Mouse (Mus musculus) spleen, adult 2 months (tissue): ENCODE measurements at regions not wholly inside any gene's neighbourhood (a gene's known extent, or its start where the extent isn't known, plus 50 kb on each side); places are given as distances from the start of the nearest gene placed in this dataset.

Experiments used
- DNase-seq, 2 experiments: peaks; one replicate each; pipeline versions ENCODE4 v3.0.0 to v3.0.0-alpha.2; 2012 to 2021; ENCODE audit warnings: low spot score in 2 of 2, low read depth in 1 of 2
- H3K27ac ChIP-seq: fragments of 200-500 bp; 2 replicates; pipeline ENCODE4 v1.5.1; 2012; ENCODE audit warnings: low read length, inconsistent platforms; ENCODE audit not compliant: insufficient read depth
- H3K27me3 ChIP-seq: fragments of 200-500 bp; 2 replicates; pipeline ENCODE4 v1.6.1; 2012; ENCODE audit warnings: mild to moderate bottlenecking, moderate library complexity, low read length, inconsistent platforms; ENCODE audit not compliant: control insufficient read depth, insufficient read depth
- H3K36me3 ChIP-seq: fragments of 200-500 bp; 2 replicates; pipeline ENCODE4 v1.6.1; 2012; ENCODE audit warnings: mild to moderate bottlenecking, low read length, inconsistent platforms; ENCODE audit not compliant: control insufficient read depth, insufficient read depth
- H3K4me1 ChIP-seq: fragments of 200-500 bp; 2 replicates; pipeline ENCODE4 v1.6.1; 2011; ENCODE audit warnings: inconsistent platforms; ENCODE audit not compliant: control insufficient read depth, insufficient read depth, insufficient read length
- H3K4me3 ChIP-seq: fragments of 200-500 bp; 2 replicates; pipeline ENCODE4 v1.5.1; 2011; ENCODE audit warnings: mild to moderate bottlenecking, inconsistent platforms; ENCODE audit not compliant: insufficient read depth, insufficient read length; ENCODE audit errors: extremely low read depth
- CTCF ChIP-seq: fragments of 200-500 bp; IDR thresholded peaks from 2 replicates; pipeline ENCODE4 v1.5.1; 2011; ENCODE audit warnings: mild to moderate bottlenecking, inconsistent platforms; ENCODE audit not compliant: insufficient read depth, insufficient read length, insufficient replicate concordance; ENCODE audit errors: extremely low read depth
- POLR2A ChIP-seq: fragments of 200-500 bp; IDR thresholded peaks from 2 replicates; pipeline ENCODE4 v1.6.1; 2011; ENCODE audit warnings: low read depth, low read length, inconsistent platforms
- WGBS: fragments of 180-500 bp; shearing (Covaris S2); methylation state at CpG from one replicate; pipeline ENCODE4 v1.1.7; 2018; 5-methylcytosine and 5-hydroxymethylcytosine counted together

GRCm38 (mm10) chr17:75877848-75878247, 326.1 kb upstream of the Fam98a start:
- H3K4me1 ChIP-seq = no peaks in the 10 kb centered on the region
- no peaks in the 10 kb centered on the region for H3K27me3 ChIP-seq
- no peak for DNase-seq
- TF ChIP-seq POLR2A (no peak), CTCF (no peak)
- WGBS = 30% methylated on average over 1 of the region's 1 CpGs
- H3K27ac ChIP-seq = no peak overlapping the region
- no peak overlapping the region for H3K4me3 ChIP-seq
- H3K36me3 ChIP-seq = no peaks in the 10 kb centered on the region

DNA sequence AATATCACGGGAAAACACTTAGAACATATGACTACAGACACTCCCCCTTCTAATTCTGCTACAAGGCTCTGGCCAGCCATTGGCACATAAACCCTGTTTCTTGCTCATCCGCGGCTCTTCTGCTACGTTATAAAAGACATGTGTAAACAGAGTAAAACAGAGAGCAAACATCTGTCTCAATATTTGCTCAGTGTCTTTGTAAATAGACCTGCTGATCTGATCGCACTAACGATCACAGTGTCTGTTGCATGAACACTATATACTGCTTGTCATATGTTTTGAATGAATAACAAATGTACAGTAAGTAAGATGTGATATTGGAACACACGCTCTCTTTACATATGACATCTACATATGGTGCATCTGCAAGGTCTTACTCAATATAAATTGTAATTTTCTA, 325.1 kb upstream of the Fam98a start:
- Histone ChIP-seq H3K27me3 (no peaks in the 10 kb centered on the region), H3K4me3 (no peak overlapping the region), H3K4me1 (no peaks in the 10 kb centered on the region), H3K27ac (no peak overlapping the region), H3K36me3 (no peaks in the 10 kb centered on the region)
- DNase-seq = no peak
- WGBS = 86% methylated on average over 7 of the region's 7 CpGs
- TF ChIP-seq POLR2A (no peak), CTCF (no peak)

GRCm38 (mm10) chr17:75874535-75874934, 322.8 kb upstream of the Fam98a start:
- Histone ChIP-seq H3K36me3 (no peaks in the 10 kb centered on the region), H3K27ac (no peak overlapping the region), H3K4me3 (no peak overlapping the region), H3K27me3 (no peaks in the 10 kb centered on the region), H3K4me1 (no peaks in the 10 kb centered on the region)
- no peak for DNase-seq
- WGBS = 87% methylated on average over 6 of the region's 6 CpGs
- TF ChIP-seq POLR2A = no peak
- no peak for TF ChIP-seq CTCF

GRCm38 (mm10) chr17:75870492-75870891, 318.7 kb upstream of the Fam98a start:
- 69% methylated on average over 2 of the region's 2 CpGs for WGBS

GRCm38 (mm10) chr17:75857015-75857414, 305.3 kb upstream of the Fam98a start:
- TF ChIP-seq POLR2A (no peak), CTCF (no peak)
- H3K27ac ChIP-seq = no peak overlapping the region
- no peak for DNase-seq
- no peak overlapping the region for H3K4me3 ChIP-seq
- no peaks in the 10 kb centered on the region for H3K36me3 ChIP-seq
- WGBS = 80% methylated on average over 8 of the region's 8 CpGs
- no peaks in the 10 kb centered on the region for H3K27me3 ChIP-seq
- no peaks in the 10 kb centered on the region for H3K4me1 ChIP-seq

More at GRCm38 (mm10) chr17:75870492-75870891, 318.7 kb upstream of the Fam98a start:
- Histone ChIP-seq H3K4me1 (no peaks in the 10 kb centered on the region), H3K4me3 (no peak overlapping the region), H3K36me3 (no peaks in the 10 kb centered on the region), H3K27me3 (no peaks in the 10 kb centered on the region), H3K27ac (no peak overlapping the region)
- DNase-seq = no peak
- no peak for TF ChIP-seq POLR2A
- no peak for TF ChIP-seq CTCF

GRCm38 (mm10) chr17:75815997-75816626, 264.4 kb upstream of the Fam98a start:
- Histone ChIP-seq H3K4me1 (no peaks in the 10 kb centered on the region), H3K27ac (no peak overlapping the region), H3K4me3 (no peak overlapping the region), H3K36me3 (no peaks in the 10 kb centered on the region), H3K27me3 (no peaks in the 10 kb centered on the region)
- TF ChIP-seq POLR2A (no peak), CTCF (no peak)
- 77% methylated on average over 12 of the region's 12 CpGs for WGBS
- no peak for DNase-seq

- Histone ChIP-seq H3K4me1 (no peaks in the 10 kb centered on the region), H3K4me3 (no peak overlapping the region), H3K27ac (no peak overlapping the region), H3K36me3 (no peaks in the 10 kb centered on the region), H3K27me3 (no peaks in the 10 kb centered on the region)
- WGBS = 69% methylated on average over 3 of the region's 3 CpGs
- TF ChIP-seq POLR2A (no peak), CTCF (no peak)
- no peak for DNase-seq
These were observed 260.4 kb upstream of the Fam98a start for GRCm38 (mm10) chr17:75812163-75812562.
